Mouse (Mus musculus) intestine, postnatal 0 days (tissue): ENCODE measurements around the gene Trp53i11. TPM values are rescaled to one million over a fixed set of nuclear protein-coding genes. Genes with fewer than 3 reads are reported as not detected.

Source experiments
- ATAC-seq: fragments of 200-750 bp; cut with Nextera tagmentation; 2 replicates; pipeline ENCODE4 v1.8.0; 2017; ENCODE audit warnings: mild to moderate bottlenecking, moderate TSS enrichment, moderate library complexity
- H3K27ac ChIP-seq: fragments of 300-500 bp; sonication (generic); 2 replicates; pipeline ENCODE4 v1.5.1; 2014; ENCODE audit warnings: mild to moderate bottlenecking, low read depth, low read length, moderate library complexity
- H3K27me3 ChIP-seq: fragments of 300-500 bp; sonication (generic); replicated peaks from 2 replicates; pipeline ENCODE4 v1.6.1; 2014; ENCODE audit warnings: low read length, mixed read lengths; ENCODE audit not compliant: control insufficient read depth, insufficient read depth
- H3K36me3 ChIP-seq: fragments of 300-500 bp; sonication (generic); 2 replicates; pipeline ENCODE4 v1.6.1; 2014; ENCODE audit warnings: mild to moderate bottlenecking, moderate library complexity; ENCODE audit not compliant: control insufficient read depth, insufficient read depth
- H3K4me1 ChIP-seq: fragments of 300-500 bp; sonication (generic); replicated peaks from 2 replicates; pipeline ENCODE4 v1.6.1; 2014; ENCODE audit warnings: antibody characterized with exemption, low read length, mixed read lengths; ENCODE audit not compliant: control insufficient read depth, insufficient read depth
- H3K4me2 ChIP-seq: fragments of 300-500 bp; sonication (generic); replicated peaks from 2 replicates; pipeline ENCODE4 v1.6.1; 2014; ENCODE audit warnings: low read depth, mild to moderate bottlenecking, moderate library complexity
- H3K4me3 ChIP-seq: fragments of 300-500 bp; sonication (generic); 2 replicates; pipeline ENCODE4 v1.5.1; 2014; ENCODE audit warnings: low read depth, low read length
- H3K9ac ChIP-seq: fragments of 300-500 bp; sonication (generic); 2 replicates; pipeline ENCODE4 v1.6.1; 2014; ENCODE audit warnings: mild to moderate bottlenecking, low read depth, low read length
- H3K9me3 ChIP-seq: fragments of 300-500 bp; sonication (generic); 2 replicates; pipeline ENCODE4 v1.6.1; 2016; ENCODE audit warnings: mixed run types; ENCODE audit not compliant: control insufficient read depth
- CTCF ChIP-seq: sonication (generic); IDR thresholded peaks from 2 replicates; pipeline ENCODE4 v1.5.1; 2016; ENCODE audit warnings: low read depth, mild to moderate bottlenecking, control low read depth, antibody characterized with exemption, moderate library complexity
- WGBS: fragments of 180-500 bp; shearing (Covaris S2); extraction: QIAGEN DNeasy Blood & Tissue Kit; methylation state at CpG from one replicate; pipeline ENCODE4 v1.1.7; 2014; 5-methylcytosine and 5-hydroxymethylcytosine counted together
- polyA plus RNA-seq: library from polyadenylated mRNA; unstranded; fragments of >200 nt; fragmentation: Nextera tagmentation; extraction: Ambion mirVana; gene quantifications from 2 replicates; pipeline ENCODE4 v1.2.1, GENCODE M21; 2015

Trp53i11 gene
- polyA plus RNA-seq, 1 experiment from 2014 or later: 21.8 TPM

- Histone ChIP-seq H3K9me3 (no peaks in the 10 kb centered on the region), H3K4me3 (no peak overlapping the region), H3K27ac (no peak overlapping the region), H3K27me3 (no peaks in the 10 kb centered on the region), H3K4me2 (no peak overlapping the region), H3K9ac (no peak overlapping the region), H3K4me1 (peaks cover 23% of the 10 kb centered on the region), H3K36me3 (no peaks in the 10 kb centered on the region)
- no peak for ATAC-seq
- WGBS: 60% methylated on average over 2 of the region's 2 CpGs
- TF ChIP-seq CTCF: no peak
These were observed 11.6 kb upstream of the Trp53i11 start for GRCm38 (mm10) chr2:93175721-93176120.

- Histone ChIP-seq H3K9ac (no peak overlapping the region), H3K27me3 (no peaks in the 10 kb centered on the region), H3K4me1 (peaks cover 23% of the 10 kb centered on the region), H3K4me3 (no peak overlapping the region), H3K27ac (no peak overlapping the region), H3K9me3 (no peaks in the 10 kb centered on the region), H3K36me3 (no peaks in the 10 kb centered on the region), H3K4me2 (no peak overlapping the region; the same call in 1 of the 2 replicates)
- WGBS: 36% methylated on average over 4 of the region's 4 CpGs
- no peak for TF ChIP-seq CTCF
- ATAC-seq: no peak
These were observed 11.1 kb upstream of the Trp53i11 start for GRCm38 (mm10) chr2:93176193-93176798.

DNA sequence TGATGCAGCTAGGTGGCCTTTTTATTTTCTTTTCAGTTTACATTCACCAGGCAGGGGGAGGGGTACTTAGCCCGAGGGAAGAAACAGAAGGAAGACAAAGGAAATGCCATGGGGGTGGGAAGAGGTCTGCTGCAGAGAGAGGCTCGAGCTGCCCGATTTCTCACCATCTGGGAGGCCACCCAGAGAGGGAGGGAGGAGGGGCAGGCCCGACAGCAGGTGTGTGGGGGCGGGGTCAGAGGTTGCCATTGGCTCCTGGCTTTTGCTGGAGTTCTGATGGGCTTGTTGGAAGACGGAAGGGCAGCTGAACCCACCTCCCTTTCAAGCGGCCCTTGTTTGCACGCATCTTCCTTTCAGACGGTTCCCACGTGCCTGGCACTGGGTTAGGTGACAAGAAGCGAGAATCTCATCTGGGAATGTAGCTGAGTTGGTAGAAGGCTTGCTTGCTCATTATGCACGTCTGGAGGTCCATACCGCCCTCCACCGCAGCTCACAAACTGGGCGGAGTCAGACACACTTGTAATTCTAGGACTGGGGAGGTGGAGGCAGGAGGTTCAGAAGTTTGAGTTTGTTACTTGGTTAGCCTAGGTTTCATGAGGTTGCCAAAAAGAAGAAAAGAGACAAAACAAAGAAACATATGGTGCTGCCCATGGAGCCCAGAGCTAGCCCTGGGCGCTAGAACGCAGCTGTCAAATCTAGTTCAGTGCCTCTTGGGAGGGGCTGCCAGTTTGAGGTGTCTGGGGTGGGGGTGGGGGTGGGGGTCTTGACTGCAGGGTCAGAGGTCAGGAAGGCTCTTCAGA lies 10.3 kb upstream of the Trp53i11 start:
- no peak for TF ChIP-seq CTCF
- Histone ChIP-seq H3K27ac (no peak overlapping the region), H3K9ac (no peak overlapping the region), H3K4me2 (peak overlapping the region; percentile 35), H3K4me1 (peaks cover 23% of the 10 kb centered on the region), H3K36me3 (no peaks in the 10 kb centered on the region), H3K4me3 (0 out of 2 replicates have a peak overlapping the region, but pooled peaks have one; percentile 1), H3K27me3 (no peaks in the 10 kb centered on the region), H3K9me3 (no peaks in the 10 kb centered on the region)
- peak; percentile 54 for ATAC-seq
- WGBS: 19% methylated on average over 17 of the region's 17 CpGs

GRCm38 (mm10) chr2:93177668-93178312 lies 9.6 kb upstream of the Trp53i11 start:
- TF ChIP-seq CTCF: no peak
- H3K4me2 ChIP-seq: no peak overlapping the region
- no peak overlapping the region for H3K27ac ChIP-seq
- no peak overlapping the region for H3K9ac ChIP-seq
- ATAC-seq: no peak
- no peaks in the 10 kb centered on the region for H3K36me3 ChIP-seq
- no peak overlapping the region for H3K4me3 ChIP-seq
- 83% methylated on average over 20 of the region's 20 CpGs for WGBS
- H3K9me3 ChIP-seq: no peaks in the 10 kb centered on the region
- H3K4me1 ChIP-seq: peaks cover 19% of the 10 kb centered on the region
- H3K27me3 ChIP-seq: no peaks in the 10 kb centered on the region

DNA sequence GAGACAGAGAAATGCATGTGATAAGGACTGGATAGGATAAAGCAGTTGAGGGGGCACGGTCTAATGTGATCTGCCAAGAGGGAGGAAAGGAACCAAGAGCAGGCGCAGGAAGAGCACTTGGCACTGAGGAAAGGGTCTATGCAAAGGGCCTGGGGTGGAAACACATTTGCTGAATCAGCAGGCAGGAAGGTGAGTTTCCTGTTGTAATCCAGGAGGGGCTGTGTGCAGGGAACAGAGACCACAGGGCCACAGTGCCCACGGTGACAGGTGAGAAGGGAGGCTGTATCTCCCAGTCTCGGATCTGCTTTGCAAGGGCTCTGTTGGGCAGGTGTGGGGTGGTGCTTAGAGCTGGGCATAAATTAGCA lies 9.1 kb upstream of the Trp53i11 start:
- Histone ChIP-seq H3K4me3 (no peak overlapping the region), H3K4me1 (peaks cover 18% of the 10 kb centered on the region), H3K4me2 (no peak overlapping the region), H3K27me3 (no peaks in the 10 kb centered on the region), H3K9ac (no peak overlapping the region), H3K36me3 (no peaks in the 10 kb centered on the region), H3K9me3 (no peaks in the 10 kb centered on the region), H3K27ac (no peak overlapping the region)
- 77% methylated on average over 4 of the region's 4 CpGs for WGBS
- no peak for ATAC-seq
- no peak for TF ChIP-seq CTCF

DNA sequence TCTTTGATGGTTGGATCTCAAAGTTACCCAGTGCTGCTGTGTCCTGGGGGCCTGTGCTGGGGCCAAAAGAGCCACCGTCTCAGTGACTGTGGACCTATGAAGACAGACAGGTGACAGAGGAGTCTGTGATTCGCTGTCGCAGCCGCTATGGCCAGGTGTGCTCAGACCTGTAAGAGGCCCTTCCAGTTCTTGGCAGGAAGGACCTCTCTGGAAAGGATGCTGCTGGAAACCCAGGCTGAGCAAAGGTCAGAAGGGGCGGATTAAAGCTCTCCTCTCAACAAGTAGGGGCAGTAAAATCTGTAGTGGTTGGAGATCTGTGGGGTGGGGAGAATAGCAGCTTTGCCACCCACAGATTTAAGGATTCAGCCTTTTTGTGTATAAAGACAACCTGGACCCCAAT lies 7.7 kb upstream of the Trp53i11 start:
- TF ChIP-seq CTCF: no peak
- no peak overlapping the region for H3K4me3 ChIP-seq
- no peaks in the 10 kb centered on the region for H3K9me3 ChIP-seq
- H3K36me3 ChIP-seq: no peaks in the 10 kb centered on the region
- no peaks in the 10 kb centered on the region for H3K27me3 ChIP-seq
- peaks cover 14% of the 10 kb centered on the region for H3K4me1 ChIP-seq
- ATAC-seq: peak; percentile 64
- H3K4me2 ChIP-seq: peak overlapping the region; percentile 60; the same call in 1 of the 2 replicates
- no peak overlapping the region for H3K27ac ChIP-seq
- H3K9ac ChIP-seq: no peak overlapping the region
- 30% methylated on average over 5 of the region's 5 CpGs for WGBS
